Mouse (Mus musculus): Measurements from ENCODE around the gene Lrrc27. TPM values are rescaled to one million over a fixed set of nuclear protein-coding genes. Genes with fewer than 3 reads are reported as not detected.
A peak's percentile ranks its signal among the peaks of the same experiment; 100 is the strongest.

The Lrrc27 gene
- polyA plus RNA-seq, 1 experiment from 2014 or later = 3.3 TPM

DNA sequence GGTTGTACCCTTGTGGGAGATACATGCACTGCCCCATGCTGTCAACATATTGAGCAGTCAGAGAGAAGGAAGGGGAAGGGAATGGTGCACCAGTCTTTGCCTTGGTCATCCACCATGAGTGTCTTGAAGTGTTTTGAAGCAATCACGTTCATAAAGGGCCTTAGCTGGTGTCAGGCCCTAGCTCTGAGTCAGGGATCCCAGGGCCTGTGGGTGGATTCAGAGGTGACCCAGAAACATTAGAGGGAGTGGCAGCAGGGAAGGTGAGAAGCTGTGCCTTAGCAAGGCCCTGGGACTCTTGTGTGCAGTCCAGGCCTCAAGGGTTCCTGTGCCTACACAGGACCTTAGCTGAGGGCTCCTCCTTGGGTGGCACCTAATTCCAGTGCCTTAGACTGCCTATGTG lies 11.3 kb downstream of the Lrrc27 start:
- no peak overlapping the region for H3K4me2 ChIP-seq (ENCODE audit: low read depth, low read length)
- H3K27ac ChIP-seq (replicated peaks; ENCODE audit: low read depth, low read length) = no peak overlapping the region
- ATAC-seq (ENCODE audit: low read depth) (no peak), DNase-seq (ENCODE audit: low spot score) (no peak)
- H3K4me1 ChIP-seq (ENCODE audit: control insufficient read depth, insufficient read depth, low read length) = no peaks in the 10 kb centered on the region; the same call in none of the 2 replicates
- no peaks in the 10 kb centered on the region for H3K27me3 ChIP-seq (replicated peaks; ENCODE audit: control insufficient read depth, insufficient read depth, low read length)
- no peak overlapping the region for H3K4me3 ChIP-seq (ENCODE audit: low read depth, low read length)
- no peaks in the 10 kb centered on the region for H3K36me3 ChIP-seq (ENCODE audit: control insufficient read depth, insufficient read depth, low read length)
- no peak overlapping the region for H3K9ac ChIP-seq (ENCODE audit: low read depth, low read length)
- no peaks in the 10 kb centered on the region for H3K9me3 ChIP-seq (ENCODE audit: control insufficient read depth, low read length)
- 71% methylated on average over 1 of the region's 1 CpGs for WGBS

DNA sequence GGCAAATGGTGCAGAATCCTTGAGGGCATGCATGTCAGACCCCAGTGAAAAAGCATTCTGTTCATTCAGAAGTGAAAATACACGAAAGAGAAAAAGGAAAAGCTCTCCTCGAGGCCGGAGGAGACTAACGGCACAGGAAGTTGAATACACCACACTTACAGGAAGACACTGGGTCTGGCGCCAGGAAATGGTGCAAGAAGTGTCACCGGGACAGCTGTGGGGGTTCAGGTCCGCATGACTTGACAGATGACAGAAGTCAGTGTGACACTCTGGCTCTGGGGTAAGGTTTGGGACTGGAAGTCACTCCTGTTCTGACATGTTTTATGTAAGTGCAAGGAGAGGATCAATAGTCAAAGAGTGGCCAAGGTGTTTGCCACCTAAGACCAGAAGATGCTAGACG lies 11.9 kb downstream of the Lrrc27 start:
- WGBS = 68% methylated on average over 8 of the region's 8 CpGs
- H3K4me3 ChIP-seq (ENCODE audit: low read depth, low read length) = no peak overlapping the region
- no peak overlapping the region for H3K27ac ChIP-seq (replicated peaks; ENCODE audit: low read depth, low read length)
- H3K4me2 ChIP-seq (ENCODE audit: low read depth, low read length) = no peak overlapping the region
- no peaks in the 10 kb centered on the region; the same call in 1 of the 2 replicates for H3K4me1 ChIP-seq (ENCODE audit: control insufficient read depth, insufficient read depth, low read length)
- no peaks in the 10 kb centered on the region for H3K27me3 ChIP-seq (replicated peaks; ENCODE audit: control insufficient read depth, insufficient read depth, low read length)
- no peak overlapping the region for H3K9ac ChIP-seq (ENCODE audit: low read depth, low read length)
- H3K36me3 ChIP-seq (ENCODE audit: control insufficient read depth, insufficient read depth, low read length) = no peaks in the 10 kb centered on the region
- no peak for DNase-seq (ENCODE audit: low spot score)
- no peak for ATAC-seq (ENCODE audit: low read depth)
- no peaks in the 10 kb centered on the region for H3K9me3 ChIP-seq (ENCODE audit: control insufficient read depth, low read length)

DNA sequence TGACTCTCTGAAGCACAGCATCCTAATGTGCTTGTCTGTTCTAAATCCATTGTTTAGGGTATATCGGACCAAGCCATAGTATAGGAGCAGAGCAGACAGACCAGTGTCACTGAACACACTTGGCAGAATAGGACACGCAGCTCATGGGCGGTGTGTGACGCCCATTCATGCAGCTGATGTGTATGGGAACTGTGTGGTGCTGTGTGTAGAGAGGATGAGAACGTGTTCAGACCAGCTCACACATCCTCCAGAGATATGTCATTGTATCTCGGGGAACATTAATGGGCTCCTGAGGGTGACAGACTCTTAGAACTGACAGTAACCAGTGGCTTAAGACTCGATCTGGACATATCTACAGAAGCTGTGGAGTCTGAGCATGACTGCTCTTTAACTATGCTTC lies 13.6 kb downstream of the Lrrc27 start:
- DNase-seq (ENCODE audit: low spot score) (no peak), ATAC-seq (ENCODE audit: low read depth) (no peak)
- Histone ChIP-seq H3K9ac (ENCODE audit: low read depth, low read length) (no peak overlapping the region), H3K27me3 (replicated peaks; ENCODE audit: control insufficient read depth, insufficient read depth, low read length) (no peaks in the 10 kb centered on the region), H3K4me2 (ENCODE audit: low read depth, low read length) (no peak overlapping the region), H3K9me3 (ENCODE audit: control insufficient read depth, low read length) (no peaks in the 10 kb centered on the region), H3K4me1 (ENCODE audit: control insufficient read depth, insufficient read depth, low read length) (no peaks in the 10 kb centered on the region; the same call in 1 of the 2 replicates), H3K27ac (replicated peaks; ENCODE audit: low read depth, low read length) (no peak overlapping the region), H3K36me3 (ENCODE audit: control insufficient read depth, insufficient read depth, low read length) (no peaks in the 10 kb centered on the region), H3K4me3 (ENCODE audit: low read depth, low read length) (no peak overlapping the region)
- 83% methylated on average over 7 of the region's 7 CpGs for WGBS

- Histone ChIP-seq H3K9me3 (ENCODE audit: control insufficient read depth, low read length) (no peaks in the 10 kb centered on the region), H3K9ac (ENCODE audit: low read depth, low read length) (no peak overlapping the region), H3K4me1 (ENCODE audit: control insufficient read depth, insufficient read depth, low read length) (no peaks in the 10 kb centered on the region; the same call in 1 of the 2 replicates), H3K4me2 (ENCODE audit: low read depth, low read length) (no peak overlapping the region), H3K4me3 (ENCODE audit: low read depth, low read length) (no peak overlapping the region), H3K27ac (replicated peaks; ENCODE audit: low read depth, low read length) (no peak overlapping the region), H3K27me3 (replicated peaks; ENCODE audit: control insufficient read depth, insufficient read depth, low read length) (no peaks in the 10 kb centered on the region), H3K36me3 (ENCODE audit: control insufficient read depth, insufficient read depth, low read length) (no peaks in the 10 kb centered on the region)
- 66% methylated on average over 6 of the region's 6 CpGs for WGBS
- no peak for DNase-seq (ENCODE audit: low spot score)
- ATAC-seq (ENCODE audit: low read depth) = no peak
Observed at GRCm38 (mm10) chr7:139228447-139229171, 15.8 kb downstream of the Lrrc27 start.

GRCm38 (mm10) chr7:139229837-139230236 lies 17.0 kb downstream of the Lrrc27 start:
- 74% methylated on average over 5 of the region's 5 CpGs for WGBS
- Histone ChIP-seq H3K27me3 (replicated peaks; ENCODE audit: control insufficient read depth, insufficient read depth, low read length) (no peaks in the 10 kb centered on the region), H3K4me3 (ENCODE audit: low read depth, low read length) (no peak overlapping the region), H3K9ac (ENCODE audit: low read depth, low read length) (no peak overlapping the region), H3K36me3 (ENCODE audit: control insufficient read depth, insufficient read depth, low read length) (no peaks in the 10 kb centered on the region), H3K4me1 (ENCODE audit: control insufficient read depth, insufficient read depth, low read length) (peaks cover 11% of the 10 kb centered on the region), H3K4me2 (ENCODE audit: low read depth, low read length) (no peak overlapping the region), H3K9me3 (ENCODE audit: control insufficient read depth, low read length) (no peaks in the 10 kb centered on the region), H3K27ac (replicated peaks; ENCODE audit: low read depth, low read length) (no peak overlapping the region)
- DNase-seq (ENCODE audit: low spot score) = no peak
- no peak for ATAC-seq (ENCODE audit: low read depth)

DNA sequence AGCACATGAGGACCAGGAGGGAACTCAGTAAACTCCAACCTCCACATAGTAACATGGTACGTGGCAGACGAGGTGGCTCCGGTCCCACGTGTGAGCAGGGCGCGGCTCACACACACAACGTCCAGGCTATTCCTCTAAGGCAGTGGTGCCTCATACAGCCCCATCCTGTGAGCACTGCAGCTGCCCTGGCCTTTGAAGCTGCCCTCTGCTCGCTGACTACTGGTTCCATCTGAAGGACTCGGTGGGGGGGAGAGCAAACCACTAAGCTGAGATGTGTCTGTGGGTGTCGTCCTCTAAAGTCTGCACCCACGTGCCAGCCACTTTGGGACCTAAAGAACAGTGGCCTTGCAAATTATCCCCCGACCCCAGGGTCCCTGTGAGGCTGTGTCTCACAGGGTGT lies 17.5 kb downstream of the Lrrc27 start:
- 67% methylated on average over 9 of the region's 12 CpGs for WGBS
- no peak for ATAC-seq (ENCODE audit: low read depth)

GRCm38 (mm10) chr7:139233714-139234113 lies 20.9 kb downstream of the Lrrc27 start:
- peaks cover 11% of the 10 kb centered on the region for H3K4me1 ChIP-seq (ENCODE audit: control insufficient read depth, insufficient read depth, low read length)
- H3K27ac ChIP-seq (replicated peaks; ENCODE audit: low read depth, low read length) = no peak overlapping the region
- peak; percentile 88 for ATAC-seq (ENCODE audit: low read depth)
- DNase-seq (ENCODE audit: low spot score) = peak; percentile 93
- H3K9ac ChIP-seq (ENCODE audit: low read depth, low read length) = no peak overlapping the region
- 0% methylated on average over 7 of the region's 7 CpGs for WGBS
- H3K9me3 ChIP-seq (ENCODE audit: control insufficient read depth, low read length) = no peaks in the 10 kb centered on the region
- H3K4me3 ChIP-seq (ENCODE audit: low read depth, low read length) = no peak overlapping the region
- H3K4me2 ChIP-seq (ENCODE audit: low read depth, low read length) = no peak overlapping the region
- H3K36me3 ChIP-seq (ENCODE audit: control insufficient read depth, insufficient read depth, low read length) = no peaks in the 10 kb centered on the region
- H3K27me3 ChIP-seq (replicated peaks; ENCODE audit: control insufficient read depth, insufficient read depth, low read length) = no peaks in the 10 kb centered on the region

More for the DNA sequence above, 17.5 kb downstream of the Lrrc27 start:
- H3K27me3 ChIP-seq (replicated peaks; ENCODE audit: control insufficient read depth, insufficient read depth, low read length) = no peaks in the 10 kb centered on the region
- peaks cover 11% of the 10 kb centered on the region for H3K4me1 ChIP-seq (ENCODE audit: control insufficient read depth, insufficient read depth, low read length)
- H3K36me3 ChIP-seq (ENCODE audit: control insufficient read depth, insufficient read depth, low read length) = no peaks in the 10 kb centered on the region
- H3K4me3 ChIP-seq (ENCODE audit: low read depth, low read length) = no peak overlapping the region
- no peak overlapping the region for H3K27ac ChIP-seq (replicated peaks; ENCODE audit: low read depth, low read length)
- H3K9me3 ChIP-seq (ENCODE audit: control insufficient read depth, low read length) = no peaks in the 10 kb centered on the region
- no peak for DNase-seq (ENCODE audit: low spot score)
- H3K4me2 ChIP-seq (ENCODE audit: low read depth, low read length) = no peak overlapping the region
- H3K9ac ChIP-seq (ENCODE audit: low read depth, low read length) = no peak overlapping the region

- Histone ChIP-seq H3K9ac (ENCODE audit: low read depth, low read length) (peak overlapping the region; percentile 42; the same call in 1 of the 2 replicates), H3K27me3 (replicated peaks; ENCODE audit: control insufficient read depth, insufficient read depth, low read length) (no peaks in the 10 kb centered on the region), H3K4me1 (ENCODE audit: control insufficient read depth, insufficient read depth, low read length) (peaks cover 11% of the 10 kb centered on the region), H3K4me3 (ENCODE audit: low read depth, low read length) (no peak overlapping the region), H3K9me3 (ENCODE audit: control insufficient read depth, low read length) (no peaks in the 10 kb centered on the region), H3K27ac (replicated peaks; ENCODE audit: low read depth, low read length) (no peak overlapping the region), H3K36me3 (ENCODE audit: control insufficient read depth, insufficient read depth, low read length) (no peaks in the 10 kb centered on the region), H3K4me2 (ENCODE audit: low read depth, low read length) (no peak overlapping the region)
- peak; percentile 63; the same call in 1 of the 2 replicates for ATAC-seq (ENCODE audit: low read depth)
- WGBS = 13% methylated on average over 18 of the region's 18 CpGs
- peak; percentile 67 for DNase-seq (ENCODE audit: low spot score)
Observed at GRCm38 (mm10) chr7:139234426-139235188, 21.8 kb downstream of the Lrrc27 start.
